Mouse (Mus musculus) heart, postnatal 0 days (tissue): Measurements from ENCODE around the gene Crb3. TPM values are rescaled to one million over a fixed set of nuclear protein-coding genes. Genes with fewer than 3 reads are reported as not detected.

Source experiments
- ATAC-seq: fragments of 200-750 bp; cut with Nextera tagmentation; 2 replicates; pipeline ENCODE4 v1.8.0; 2017; ENCODE audit warnings: low read depth, moderate number of reproducible peaks, moderate library complexity; ENCODE audit not compliant: insufficient read depth
- DNase-seq: peaks from one replicate; pipeline ENCODE4 v3.0.0-alpha.2; 2016; ENCODE audit warnings: low spot score
- H3K27ac ChIP-seq: fragments of 300-500 bp; sonication (generic); 2 replicates; pipeline ENCODE4 v1.5.1; 2014; ENCODE audit warnings: low read depth, mild to moderate bottlenecking
- H3K27me3 ChIP-seq: fragments of 300-500 bp; sonication (generic); 2 replicates; pipeline ENCODE4 v1.6.1; 2014; ENCODE audit warnings: low read length, mixed read lengths; ENCODE audit not compliant: control insufficient read depth, insufficient read depth
- H3K36me3 ChIP-seq: fragments of 300-500 bp; sonication (generic); replicated peaks from 2 replicates; pipeline ENCODE4 v1.6.1; 2014; ENCODE audit warnings: low read length, mixed read lengths; ENCODE audit not compliant: control insufficient read depth, insufficient read depth
- H3K4me1 ChIP-seq: fragments of 300-500 bp; sonication (generic); 2 replicates; pipeline ENCODE4 v1.6.1; 2014; ENCODE audit warnings: antibody characterized with exemption; ENCODE audit not compliant: control insufficient read depth, insufficient read depth
- H3K4me2 ChIP-seq: fragments of 300-500 bp; sonication (generic); 2 replicates; pipeline ENCODE4 v1.6.1; 2014; ENCODE audit warnings: low read depth, mild to moderate bottlenecking, low read length, moderate library complexity
- H3K4me3 ChIP-seq: fragments of 300-500 bp; sonication (generic); 2 replicates; pipeline ENCODE4 v1.5.1; 2014; ENCODE audit warnings: low read depth, low read length
- H3K9ac ChIP-seq: fragments of 300-500 bp; sonication (generic); replicated peaks from 2 replicates; pipeline ENCODE4 v1.6.1; 2014; ENCODE audit warnings: low read depth, low read length, mixed read lengths
- H3K9me3 ChIP-seq: fragments of 300-500 bp; sonication (generic); replicated peaks from 2 replicates; pipeline ENCODE4 v1.6.1; 2016; ENCODE audit warnings: low read length; ENCODE audit not compliant: control insufficient read depth
- CTCF ChIP-seq: IDR thresholded peaks from 2 replicates; pipeline ENCODE4 v1.5.1; 2016; ENCODE audit warnings: antibody characterized with exemption, control low read depth, low read depth
- EP300 ChIP-seq: IDR thresholded peaks from 2 replicates; pipeline ENCODE4 v1.6.1; 2016; ENCODE audit warnings: antibody characterized with exemption, low read depth
- WGBS: fragments of 180-500 bp; shearing (Covaris S2); extraction: QIAGEN DNeasy Blood & Tissue Kit; methylation state at CpG from one replicate; pipeline ENCODE4 v1.1.7; 2014; 5-methylcytosine and 5-hydroxymethylcytosine counted together
- polyA plus RNA-seq: library from polyadenylated mRNA; unstranded; fragments of >200 nt; fragmentation: Nextera tagmentation; extraction: Ambion mirVana; gene quantifications from 2 replicates; pipeline ENCODE4 v1.2.1, GENCODE M21; 2015
- total RNA-seq: library from RNA; depleted of rRNA; stranded (reverse); fragments of >200 nt; gene quantifications from 2 replicates; pipeline ENCODE4 v1.2.3, GENCODE M21; 2014; ENCODE audit warnings: low replicate concordance

Gene Crb3
- total and polyA plus RNA-seq, 2 experiments from 2014 or later: 0.66 TPM; not detected in 1

DNA sequence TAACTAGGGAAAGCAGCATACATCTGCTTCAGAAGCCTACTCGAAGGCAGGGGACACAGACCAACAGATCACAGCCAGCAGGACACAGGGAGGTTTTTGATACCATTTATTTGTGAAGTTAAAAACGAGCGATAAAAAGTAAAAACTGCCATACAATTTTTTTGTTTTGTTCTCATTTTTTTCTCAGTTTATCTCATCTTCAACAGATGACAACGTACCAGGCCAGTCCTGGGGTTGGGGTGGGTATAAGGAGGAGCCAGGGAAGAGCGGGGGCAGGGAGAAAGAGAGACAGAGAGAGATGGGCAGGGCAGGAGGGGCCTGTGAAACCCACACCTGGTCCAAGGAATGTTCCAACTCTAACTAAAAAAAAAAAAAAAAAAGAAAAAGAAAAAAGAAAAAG is 37.9 kb upstream of the Crb3 start:
- Histone ChIP-seq H3K4me3 (no peak overlapping the region), H3K27me3 (no peaks in the 10 kb centered on the region), H3K9ac (no peak overlapping the region), H3K36me3 (peaks cover 48% of the 10 kb centered on the region), H3K4me1 (no peaks in the 10 kb centered on the region), H3K27ac (no peak overlapping the region), H3K9me3 (no peaks in the 10 kb centered on the region), H3K4me2 (no peak overlapping the region)
- TF ChIP-seq CTCF (no peak), EP300 (no peak)
- WGBS: 83% methylated on average over 5 of the region's 5 CpGs
- no peak for DNase-seq
- ATAC-seq: no peak

DNA sequence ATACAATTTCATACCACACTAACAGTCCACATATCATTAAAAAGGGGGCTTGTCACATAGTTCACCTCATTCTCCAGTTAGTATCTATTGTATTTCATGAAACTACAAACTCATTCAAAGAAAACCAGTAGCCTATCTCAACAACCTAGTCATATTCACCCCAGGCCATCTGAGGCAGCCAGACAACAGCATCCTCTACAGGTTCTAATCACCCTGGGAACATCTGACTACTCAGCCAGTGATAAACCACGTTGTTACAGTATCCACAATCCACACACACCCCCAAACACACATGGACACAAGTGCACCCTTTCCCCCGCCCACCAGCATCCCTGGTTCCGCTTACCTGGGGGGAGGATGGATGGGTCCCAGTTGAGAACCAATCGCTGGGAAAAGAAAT is 31.4 kb upstream of the Crb3 start:
- H3K36me3 ChIP-seq: peaks cover 62% of the 10 kb centered on the region
- H3K4me1 ChIP-seq: peaks cover 18% of the 10 kb centered on the region
- 88% methylated on average over 4 of the region's 4 CpGs for WGBS
- DNase-seq (no peak), ATAC-seq (no peak)
- H3K9ac ChIP-seq: no peak overlapping the region
- no peak overlapping the region for H3K4me2 ChIP-seq
- H3K9me3 ChIP-seq: no peaks in the 10 kb centered on the region
- H3K27ac ChIP-seq: no peak overlapping the region
- H3K27me3 ChIP-seq: no peaks in the 10 kb centered on the region
- no peak overlapping the region for H3K4me3 ChIP-seq
- TF ChIP-seq CTCF: no peak
- no peak for TF ChIP-seq EP300

DNA sequence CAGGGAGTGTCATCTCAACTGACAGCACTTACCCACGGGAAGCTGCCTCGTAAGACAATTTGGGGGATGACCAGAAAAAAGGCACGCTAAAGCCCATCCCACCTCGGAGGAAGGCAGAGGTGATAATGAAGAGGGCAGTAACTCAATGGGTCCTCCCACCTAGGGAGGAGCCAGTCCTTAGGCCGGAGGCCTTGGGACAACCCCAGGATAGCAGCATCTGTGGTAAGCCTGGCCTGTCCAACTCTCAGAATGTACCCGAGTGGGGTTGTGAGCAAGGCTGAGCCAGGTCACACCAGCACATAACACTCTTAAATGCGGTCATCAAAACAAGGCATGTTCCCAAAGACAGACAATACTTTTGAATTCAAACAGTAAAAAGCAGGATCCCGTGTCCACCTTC is 29.2 kb upstream of the Crb3 start:
- Histone ChIP-seq H3K4me2 (peak overlapping the region; percentile 94), H3K9ac (peak overlapping the region; percentile 100; the same call in 1 of the 2 replicates), H3K36me3 (peaks cover 40% of the 10 kb centered on the region), H3K4me1 (peaks cover 19% of the 10 kb centered on the region), H3K4me3 (peak overlapping the region; percentile 86), H3K27me3 (no peaks in the 10 kb centered on the region), H3K9me3 (no peaks in the 10 kb centered on the region), H3K27ac (no peak overlapping the region; the same call in 1 of the 2 replicates)
- ATAC-seq (no peak), DNase-seq (peak; percentile 16)
- TF ChIP-seq EP300 (no peak), CTCF (no peak)
- 23% methylated on average over 8 of the region's 8 CpGs for WGBS

DNA sequence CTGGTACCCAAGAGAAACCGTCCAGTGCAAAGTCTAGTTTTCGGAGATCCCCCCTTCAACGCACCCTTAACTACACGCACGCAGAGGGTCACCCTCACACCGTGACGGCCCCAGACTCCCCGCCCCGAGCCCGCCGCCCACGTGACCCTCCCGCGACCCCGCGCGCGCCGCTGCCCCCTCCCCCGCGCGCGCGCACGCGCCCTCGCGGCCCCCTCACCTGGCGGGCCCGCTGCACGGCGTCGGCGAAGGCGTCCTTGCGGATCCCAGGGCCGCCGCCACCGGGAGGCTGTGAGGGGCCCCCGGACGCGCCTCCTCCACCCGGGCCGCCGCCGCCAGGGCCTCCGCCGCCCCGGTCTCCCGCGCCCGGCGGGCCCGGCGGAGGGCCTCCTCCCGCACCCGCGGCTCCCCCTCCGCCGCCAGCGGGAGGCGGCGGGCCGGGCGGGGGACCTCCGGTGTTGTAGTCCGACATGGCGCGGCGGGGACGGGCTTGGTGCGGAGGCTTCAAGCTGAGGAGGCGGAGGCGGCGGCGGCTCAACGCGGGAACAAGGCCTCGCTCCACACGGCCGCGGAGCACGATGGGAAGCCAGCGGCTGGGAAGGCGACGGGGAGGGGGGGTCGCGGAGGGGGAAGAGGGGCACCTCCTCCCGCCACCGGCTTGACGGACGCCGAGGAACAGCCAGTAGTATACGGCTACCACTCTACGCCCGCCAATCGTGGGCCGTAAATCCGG is 27.8 kb upstream of the Crb3 start, which contains the start of gene Khsrp:
Gene Khsrp (minus strand): TSS at position 592 of the 730 bp plus-strand sequence.
- H3K27ac ChIP-seq: peak within 1 kb of the TSS; percentile 94
- ATAC-seq (no peak), DNase-seq (peak; percentile 12)
- peak within 1 kb of the TSS; percentile 86 for H3K4me3 ChIP-seq
- H3K36me3 ChIP-seq: peaks cover 26% of the 10 kb centered on the region
- no peaks in the 10 kb centered on the region for H3K9me3 ChIP-seq
- under 1% methylated on average over 68 of the region's 99 CpGs for WGBS
- H3K27me3 ChIP-seq: no peaks in the 10 kb centered on the region
- peak within 1 kb of the TSS; percentile 94 for H3K4me2 ChIP-seq
- TF ChIP-seq CTCF (no peak), EP300 (no peak)
- H3K4me1 ChIP-seq: peaks cover 19% of the 10 kb centered on the region
- peak within 1 kb of the TSS; percentile 100 for H3K9ac ChIP-seq

DNA sequence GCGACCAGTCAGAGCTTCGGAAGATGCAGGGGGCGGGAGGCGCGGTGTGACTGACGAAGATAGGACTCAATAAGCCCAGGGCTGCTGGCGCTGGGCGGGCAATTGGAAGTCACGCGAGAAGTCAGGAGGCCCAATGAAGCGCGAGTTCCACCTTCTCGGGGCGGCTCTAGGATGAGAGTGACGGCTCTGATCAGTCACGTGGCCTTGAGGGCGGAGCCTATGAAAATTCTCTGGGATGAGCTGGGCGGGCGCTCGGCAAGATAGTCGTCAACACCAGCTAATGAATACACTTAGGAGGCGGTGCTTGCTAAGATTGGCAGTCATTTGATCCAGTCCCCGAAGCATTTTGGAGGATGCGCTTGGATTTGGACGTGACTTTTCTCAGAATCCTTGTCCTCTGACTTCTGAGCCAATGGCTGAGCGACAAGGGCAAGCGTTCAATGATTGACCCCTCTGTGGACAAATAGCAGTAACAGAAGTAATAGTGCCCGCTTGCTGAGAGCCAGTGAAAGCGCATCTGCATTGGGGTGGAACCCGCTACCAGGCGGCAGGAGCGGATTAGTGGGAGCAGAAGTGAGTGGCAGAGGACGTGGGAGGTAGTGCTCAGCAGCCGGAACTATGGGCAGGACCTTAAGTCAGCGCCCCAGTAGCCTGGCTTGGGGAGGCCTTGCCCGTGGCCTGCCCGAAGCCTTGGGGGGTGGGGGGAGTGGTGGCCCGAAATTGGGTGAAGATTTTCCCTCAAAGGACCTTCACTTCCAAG is 27.1 kb upstream of the Crb3 start:
- Histone ChIP-seq H3K27ac (peak overlapping the region; percentile 89), H3K9ac (peak overlapping the region; percentile 40; the same call in 1 of the 2 replicates), H3K4me3 (peak overlapping the region; percentile 36), H3K9me3 (no peaks in the 10 kb centered on the region), H3K36me3 (peaks cover 19% of the 10 kb centered on the region), H3K4me1 (peaks cover 19% of the 10 kb centered on the region), H3K27me3 (no peaks in the 10 kb centered on the region), H3K4me2 (peak overlapping the region; percentile 62)
- WGBS: under 1% methylated on average over 38 of the region's 38 CpGs
- DNase-seq: peak; percentile 100
- TF ChIP-seq EP300 (no peak), CTCF (no peak)
- ATAC-seq: peak; percentile 95
